Mouse (Mus musculus) brain, embryonic 14.5 days (tissue): Measurements from ENCODE around the gene Ssbp2.

Experiments used
- CTCF ChIP-seq: fragments of 200-500 bp; IDR thresholded peaks from 2 replicates; pipeline ENCODE4 v1.5.1; 2012; ENCODE audit warnings: inconsistent platforms, mild to moderate bottlenecking, moderate library complexity, borderline replicate concordance; ENCODE audit not compliant: insufficient read depth, insufficient read length; ENCODE audit errors: extremely low read depth
- POLR2A ChIP-seq: fragments of 200-500 bp; IDR thresholded peaks from 2 replicates; pipeline ENCODE4 v1.6.1; 2012; ENCODE audit warnings: mild to moderate bottlenecking, inconsistent platforms, borderline replicate concordance; ENCODE audit not compliant: poor library complexity, insufficient read depth, insufficient read length, severe bottlenecking; ENCODE audit errors: extremely low read depth

DNA sequence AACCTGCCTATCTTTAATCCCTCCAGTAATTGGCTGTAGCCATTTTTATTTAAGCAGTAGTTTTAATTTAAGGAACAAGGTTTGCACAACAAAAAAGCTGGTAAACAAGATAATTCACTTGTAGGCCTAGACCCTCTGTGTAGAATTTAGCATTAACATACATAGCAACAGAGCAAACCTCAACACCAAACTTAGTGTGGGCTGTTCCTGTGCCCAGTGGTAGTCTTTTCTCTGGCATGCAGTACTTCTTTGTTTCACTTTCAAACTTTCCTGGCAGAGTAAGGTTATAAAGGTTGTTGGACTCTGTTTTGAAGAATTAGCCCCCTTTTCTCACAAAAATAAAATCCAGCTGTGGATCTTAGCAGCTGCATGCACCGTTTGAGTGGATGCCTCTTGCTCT is 48.9 kb downstream of the Ssbp2 start:
- no peak for TF ChIP-seq POLR2A
- TF ChIP-seq CTCF = no peak
